Mouse (Mus musculus) frontal cortex, adult (tissue): ENCODE measurements at regions not wholly inside any gene's neighbourhood (a gene's known extent, or its start where the extent isn't known, plus 50 kb on each side); places are given as distances from the start of the nearest gene placed in this dataset.

ENCODE experiments used
- ATAC-seq: cut with Nextera tagmentation; 2 replicates; pipeline ENCODE4 v1.9.2; 2017; ENCODE audit warnings: mild to moderate bottlenecking, moderate library complexity, mixed read lengths; ENCODE audit not compliant: low TSS enrichment

GRCm38 (mm10) chr3:38579781-38580180 is 95.1 kb upstream of the Ankrd50 start:
- no peak for ATAC-seq

GRCm38 (mm10) chr3:38577890-38578628 is 93.4 kb upstream of the Ankrd50 start:
- ATAC-seq, result no peak

GRCm38 (mm10) chr3:38573594-38573993 is 89.0 kb upstream of the Ankrd50 start:
- ATAC-seq, result no peak

- no peak for ATAC-seq
Measured at GRCm38 (mm10) chr3:38572159-38572558, 87.5 kb upstream of the Ankrd50 start.

GRCm38 (mm10) chr3:38571224-38571623 is 86.6 kb upstream of the Ankrd50 start:
- ATAC-seq, result no peak

GRCm38 (mm10) chr3:38569001-38569400 is 84.4 kb upstream of the Ankrd50 start:
- no peak for ATAC-seq

GRCm38 (mm10) chr3:38568596-38568975 is 83.9 kb upstream of the Ankrd50 start:
- no peak for ATAC-seq

GRCm38 (mm10) chr3:38567946-38568595 is 83.4 kb upstream of the Ankrd50 start:
- no peak for ATAC-seq

- ATAC-seq, result no peak
Measured at GRCm38 (mm10) chr3:38566576-38566975, 81.9 kb upstream of the Ankrd50 start.

- ATAC-seq, result no peak
Measured at GRCm38 (mm10) chr3:38564844-38565243, 80.2 kb upstream of the Ankrd50 start.

GRCm38 (mm10) chr3:38564364-38564763 is 79.7 kb upstream of the Ankrd50 start:
- ATAC-seq, result no peak

- no peak for ATAC-seq
Measured at GRCm38 (mm10) chr3:38561186-38561585, 76.5 kb upstream of the Ankrd50 start.

GRCm38 (mm10) chr3:38555939-38556338 is 71.3 kb upstream of the Ankrd50 start:
- no peak for ATAC-seq

- no peak for ATAC-seq
Measured at GRCm38 (mm10) chr3:38553470-38554043, 68.9 kb upstream of the Ankrd50 start.

GRCm38 (mm10) chr3:38547032-38547431 is 62.4 kb upstream of the Ankrd50 start:
- ATAC-seq, result no peak

GRCm38 (mm10) chr3:38545501-38545896 is 60.9 kb upstream of the Ankrd50 start:
- ATAC-seq, result no peak

GRCm38 (mm10) chr3:38544718-38545500 is 60.3 kb upstream of the Ankrd50 start:
- no peak for ATAC-seq

GRCm38 (mm10) chr3:38543816-38544215 is 59.2 kb upstream of the Ankrd50 start:
- ATAC-seq, result no peak

- no peak for ATAC-seq
Measured at GRCm38 (mm10) chr3:38541296-38541695, 56.7 kb upstream of the Ankrd50 start.

- no peak for ATAC-seq
Measured at GRCm38 (mm10) chr3:38538309-38538708, 53.7 kb upstream of the Ankrd50 start.

GRCm38 (mm10) chr3:38537770-38538169 is 53.1 kb upstream of the Ankrd50 start:
- ATAC-seq, result no peak
